Mouse (Mus musculus) frontal cortex, adult 2 months (tissue): ENCODE measurements around the gene Lamtor2. TPM values are rescaled to one million over a fixed set of nuclear protein-coding genes. Genes with fewer than 3 reads are reported as not detected.

Experiments
- DNase-seq, 2 experiments: peaks; one replicate each; pipeline ENCODE4 v3.0.0; 2022; ENCODE audit warnings: low spot score in 1 of 2; ENCODE audit errors: extremely low spot score in 1 of 2
- polyA plus RNA-seq: library from polyadenylated mRNA; depleted of rRNA; stranded (reverse); fragments of >200 nt; gene quantifications from 2 replicates; pipeline ENCODE4 v1.2.3, GENCODE M21; 2012; rRNA removed

Lamtor2 gene
- polyA plus RNA-seq, 1 experiment = 110 TPM

GRCm38 (mm10) chr3:88509250-88509649 is 43.6 kb downstream of the Lamtor2 start:
- no peak for DNase-seq

GRCm38 (mm10) chr3:88505765-88506164 is 47.1 kb downstream of the Lamtor2 start:
- no peak for DNase-seq

GRCm38 (mm10) chr3:88505081-88505480 is 47.8 kb downstream of the Lamtor2 start:
- no peak for DNase-seq

- DNase-seq = no peak
Observed at GRCm38 (mm10) chr3:88503881-88504746, 48.8 kb downstream of the Lamtor2 start.

GRCm38 (mm10) chr3:88503505-88503863 is 49.4 kb downstream of the Lamtor2 start:
- DNase-seq = peak in 1 of 2 experiments; percentile 67

GRCm38 (mm10) chr3:88502641-88503504 is 50.0 kb downstream of the Lamtor2 start:
- DNase-seq = peak; percentile 87 to 95

- no peak for DNase-seq
Observed at GRCm38 (mm10) chr3:88502031-88502571, 50.8 kb downstream of the Lamtor2 start.

- DNase-seq = no peak
Observed at GRCm38 (mm10) chr3:88501366-88502030, 51.4 kb downstream of the Lamtor2 start.

- no peak for DNase-seq
Observed at GRCm38 (mm10) chr3:88500655-88501365, 52.1 kb downstream of the Lamtor2 start.

GRCm38 (mm10) chr3:88500087-88500486 is 52.8 kb downstream of the Lamtor2 start:
- DNase-seq = no peak

Other genes with a start within 250 kb of the Lamtor2 start
- 88.0 and 91.7 TPM in 2 replicates for gene Glmp, start 228.1 kb downstream of the Lamtor2 start, polyA plus RNA-seq
- 0.64 and 0.78 TPM in 2 replicates for gene Tmem79, start 216.9 kb downstream of the Lamtor2 start, polyA plus RNA-seq
- gene Smg5, start 216.8 kb downstream of the Lamtor2 start, polyA plus RNA-seq = 87.8 and 92.8 TPM in 2 replicates
- gene Paqr6, start 188.5 kb downstream of the Lamtor2 start, polyA plus RNA-seq = 29.8 and 29.9 TPM in 2 replicates
- gene Bglap3, start 180.3 kb downstream of the Lamtor2 start, polyA plus RNA-seq = 0.46 and 2.3 TPM in 2 replicates
- gene Bglap2, start 174.4 kb downstream of the Lamtor2 start, polyA plus RNA-seq = 1.6 and 5.5 TPM in 2 replicates
- gene Bglap, start 168.6 kb downstream of the Lamtor2 start, polyA plus RNA-seq = 0.34 and 2.3 TPM in 2 replicates
- gene Pmf1, start 142.7 kb downstream of the Lamtor2 start, polyA plus RNA-seq = 12.6 and 14.3 TPM in 2 replicates
- 59.9 and 61.4 TPM in 2 replicates for gene Slc25a44, start 127.9 kb downstream of the Lamtor2 start, polyA plus RNA-seq
- 66.2 and 70.8 TPM in 2 replicates for gene Sema4a, start 91.9 kb downstream of the Lamtor2 start, polyA plus RNA-seq
- gene Lmna, start 43.1 kb downstream of the Lamtor2 start, polyA plus RNA-seq = 52.5 and 53.9 TPM in 2 replicates
- 4.5 and 4.7 TPM in 2 replicates for gene Mex3a, start 20.7 kb downstream of the Lamtor2 start, polyA plus RNA-seq
- 0.40 and 0.67 TPM in 2 replicates for gene Rab25, start 4.8 kb downstream of the Lamtor2 start, polyA plus RNA-seq
- gene Ubqln4, start 684 bp upstream of the Lamtor2 start, polyA plus RNA-seq = 97.4 and 102 TPM in 2 replicates
- 111 and 131 TPM in 2 replicates for gene Ssr2, start 22.8 kb upstream of the Lamtor2 start, polyA plus RNA-seq
- gene Arhgef2, start 52.9 kb upstream of the Lamtor2 start, polyA plus RNA-seq = 185 and 212 TPM in 2 replicates
- gene Rxfp4, start 100.1 kb upstream of the Lamtor2 start, polyA plus RNA-seq = not detected in 2 replicates
- gene Khdc4, start 132.7 kb upstream of the Lamtor2 start, polyA plus RNA-seq = 75.8 and 82.0 TPM in 2 replicates
- 60.9 and 63.1 TPM in 2 replicates for gene Rit1, start 163.8 kb upstream of the Lamtor2 start, polyA plus RNA-seq
- 374 and 395 TPM in 2 replicates for gene Syt11, start 222.1 kb upstream of the Lamtor2 start, polyA plus RNA-seq